Mouse (Mus musculus): ENCODE data around the gene Ano1.

GRCm38 (mm10) chr7:144680096-144680495 is 71.7 kb downstream of the Ano1 start:
- no peak for TF ChIP-seq POLR2A (IDR thresholded peaks at IDR 0.05; ENCODE audit: borderline replicate concordance, extremely low read depth, insufficient read depth, insufficient read length, poor library complexity, severe bottlenecking)
- TF ChIP-seq CTCF (IDR thresholded peaks at IDR 0.05; ENCODE audit: borderline replicate concordance, extremely low read depth, insufficient read depth, insufficient read length): no peak
